Mouse (Mus musculus): ENCODE measurements around the gene Slc5a2. TPM values are rescaled to one million over a fixed set of nuclear protein-coding genes. Genes with fewer than 3 reads are reported as not detected.

The Slc5a2 gene
- polyA plus RNA-seq, 1 experiment from 2014 or later, result 0.23 TPM

- Histone ChIP-seq H3K4me3 (ENCODE audit: low read depth, low read length) (peak overlapping the region; percentile 90), H3K36me3 (ENCODE audit: insufficient read depth, low read length) (no peaks in the 10 kb centered on the region), H3K27ac (ENCODE audit: low read length) (peak overlapping the region; percentile 75; the same call in 1 of the 2 replicates), H3K27me3 (replicated peaks; ENCODE audit: insufficient read depth, low read length) (no peaks in the 10 kb centered on the region), H3K4me1 (ENCODE audit: insufficient read depth, low read depth, low read length) (peaks cover 4% of the 10 kb centered on the region; the same call in 1 of the 2 replicates), H3K9me3 (ENCODE audit: low read length) (no peaks in the 10 kb centered on the region), H3K9ac (replicated peaks; ENCODE audit: low read depth) (peak overlapping the region; percentile 63; the same call in 1 of the 2 replicates), H3K4me2 (replicated peaks; ENCODE audit: low read depth, low read length) (peak overlapping the region; percentile 86)
- TF ChIP-seq EP300 (IDR thresholded peaks at IDR 0.05) (no peak), CTCF (IDR thresholded peaks at IDR 0.05) (no peak)
- ATAC-seq, result peak; percentile 29
- WGBS, result 67% methylated on average over 8 of the region's 8 CpGs
- DNase-seq (ENCODE audit: low spot score), result peak; percentile 82
Observed at GRCm38 (mm10) chr7:128298481-128299342, 33.3 kb downstream of the Slc5a2 start.

GRCm38 (mm10) chr7:128300952-128301351 is 35.5 kb downstream of the Slc5a2 start:
- no peaks in the 10 kb centered on the region for H3K27me3 ChIP-seq (replicated peaks; ENCODE audit: insufficient read depth, low read length)
- ATAC-seq, result no peak

GRCm38 (mm10) chr7:128302151-128302550 is 36.7 kb downstream of the Slc5a2 start:
- Histone ChIP-seq H3K27me3 (replicated peaks; ENCODE audit: insufficient read depth, low read length) (no peaks in the 10 kb centered on the region), H3K27ac (ENCODE audit: low read length) (no peak overlapping the region), H3K36me3 (ENCODE audit: insufficient read depth, low read length) (no peaks in the 10 kb centered on the region), H3K4me3 (ENCODE audit: low read depth, low read length) (no peak overlapping the region), H3K9me3 (ENCODE audit: low read length) (no peaks in the 10 kb centered on the region), H3K9ac (replicated peaks; ENCODE audit: low read depth) (no peak overlapping the region), H3K4me2 (replicated peaks; ENCODE audit: low read depth, low read length) (no peak overlapping the region), H3K4me1 (ENCODE audit: insufficient read depth, low read depth, low read length) (peaks cover 4% of the 10 kb centered on the region; the same call in 1 of the 2 replicates)
- 43% methylated on average over 3 of the region's 3 CpGs for WGBS
- TF ChIP-seq CTCF (IDR thresholded peaks at IDR 0.05) (no peak), EP300 (IDR thresholded peaks at IDR 0.05) (no peak)
- DNase-seq (ENCODE audit: low spot score), result peak; percentile 65
- ATAC-seq, result no peak

More at GRCm38 (mm10) chr7:128300952-128301351, 35.5 kb downstream of the Slc5a2 start:
- DNase-seq (ENCODE audit: low spot score), result peak; percentile 38
- 46% methylated on average over 3 of the region's 3 CpGs for WGBS
- peaks cover 4% of the 10 kb centered on the region; the same call in 1 of the 2 replicates for H3K4me1 ChIP-seq (ENCODE audit: insufficient read depth, low read depth, low read length)
- H3K36me3 ChIP-seq (ENCODE audit: insufficient read depth, low read length), result no peaks in the 10 kb centered on the region
- TF ChIP-seq EP300 (IDR thresholded peaks at IDR 0.05) (no peak), CTCF (IDR thresholded peaks at IDR 0.05) (no peak)
- no peak overlapping the region for H3K4me2 ChIP-seq (replicated peaks; ENCODE audit: low read depth, low read length)
- H3K4me3 ChIP-seq (ENCODE audit: low read depth, low read length), result no peak overlapping the region
- H3K9me3 ChIP-seq (ENCODE audit: low read length), result no peaks in the 10 kb centered on the region
- no peak overlapping the region for H3K27ac ChIP-seq (ENCODE audit: low read length)
- H3K9ac ChIP-seq (replicated peaks; ENCODE audit: low read depth), result no peak overlapping the region

GRCm38 (mm10) chr7:128304198-128304597 is 38.7 kb downstream of the Slc5a2 start:
- 40% methylated on average over 6 of the region's 6 CpGs for WGBS
- no peak overlapping the region for H3K4me3 ChIP-seq (ENCODE audit: low read depth, low read length)
- ATAC-seq (peak; percentile 71), DNase-seq (ENCODE audit: low spot score) (peak; percentile 80)
- TF ChIP-seq EP300 (IDR thresholded peaks at IDR 0.05), result peak; percentile 42; the same call in 1 of the 2 replicates
- no peak for TF ChIP-seq CTCF (IDR thresholded peaks at IDR 0.05)
- H3K4me2 ChIP-seq (replicated peaks; ENCODE audit: low read depth, low read length), result no peak overlapping the region
- H3K27me3 ChIP-seq (replicated peaks; ENCODE audit: insufficient read depth, low read length), result no peaks in the 10 kb centered on the region
- H3K4me1 ChIP-seq (ENCODE audit: insufficient read depth, low read depth, low read length), result 0 out of 2 replicates have a peak, but pooled peaks cover 3% of the 10 kb centered on the region
- H3K36me3 ChIP-seq (ENCODE audit: insufficient read depth, low read length), result no peaks in the 10 kb centered on the region
- no peaks in the 10 kb centered on the region for H3K9me3 ChIP-seq (ENCODE audit: low read length)
- peak overlapping the region; percentile 33; the same call in 1 of the 2 replicates for H3K27ac ChIP-seq (ENCODE audit: low read length)
- H3K9ac ChIP-seq (replicated peaks; ENCODE audit: low read depth), result no peak overlapping the region

GRCm38 (mm10) chr7:128304907-128305306 is 39.5 kb downstream of the Slc5a2 start:
- TF ChIP-seq EP300 (IDR thresholded peaks at IDR 0.05), result no peak
- TF ChIP-seq CTCF (IDR thresholded peaks at IDR 0.05), result peak; percentile 73
- 1% methylated on average over 5 of the region's 5 CpGs for WGBS
- peak; percentile 74 for ATAC-seq

GRCm38 (mm10) chr7:128307851-128308250 is 42.4 kb downstream of the Slc5a2 start:
- TF ChIP-seq EP300 (IDR thresholded peaks at IDR 0.05) (0 out of 2 replicates have a peak, but pooled peaks have one; percentile 29), CTCF (IDR thresholded peaks at IDR 0.05) (no peak)
- no peaks in the 10 kb centered on the region for H3K36me3 ChIP-seq (ENCODE audit: insufficient read depth, low read length)
- H3K4me2 ChIP-seq (replicated peaks; ENCODE audit: low read depth, low read length), result no peak overlapping the region
- DNase-seq (ENCODE audit: low spot score) (peak; percentile 48), ATAC-seq (peak; percentile 50; the same call in 1 of the 2 replicates)
- 0 out of 2 replicates have a peak, but pooled peaks cover 3% of the 10 kb centered on the region for H3K4me1 ChIP-seq (ENCODE audit: insufficient read depth, low read depth, low read length)
- no peak overlapping the region for H3K4me3 ChIP-seq (ENCODE audit: low read depth, low read length)
- H3K27me3 ChIP-seq (replicated peaks; ENCODE audit: insufficient read depth, low read length), result no peaks in the 10 kb centered on the region
- H3K27ac ChIP-seq (ENCODE audit: low read length), result 0 out of 2 replicates have a peak overlapping the region, but pooled peaks have one; percentile 14
- H3K9ac ChIP-seq (replicated peaks; ENCODE audit: low read depth), result no peak overlapping the region
- H3K9me3 ChIP-seq (ENCODE audit: low read length), result no peaks in the 10 kb centered on the region

More at GRCm38 (mm10) chr7:128304907-128305306, 39.5 kb downstream of the Slc5a2 start:
- Histone ChIP-seq H3K4me1 (ENCODE audit: insufficient read depth, low read depth, low read length) (0 out of 2 replicates have a peak, but pooled peaks cover 3% of the 10 kb centered on the region), H3K36me3 (ENCODE audit: insufficient read depth, low read length) (no peaks in the 10 kb centered on the region), H3K9ac (replicated peaks; ENCODE audit: low read depth) (no peak overlapping the region), H3K4me3 (ENCODE audit: low read depth, low read length) (no peak overlapping the region), H3K4me2 (replicated peaks; ENCODE audit: low read depth, low read length) (no peak overlapping the region), H3K27ac (ENCODE audit: low read length) (no peak overlapping the region; the same call in 1 of the 2 replicates), H3K27me3 (replicated peaks; ENCODE audit: insufficient read depth, low read length) (no peaks in the 10 kb centered on the region), H3K9me3 (ENCODE audit: low read length) (no peaks in the 10 kb centered on the region)
- peak; percentile 93 for DNase-seq (ENCODE audit: low spot score)
